Mouse (Mus musculus) gastrocnemius, postnatal 36 days (tissue): ENCODE measurements around the gene Mettl7a1. TPM values are rescaled to one million over a fixed set of nuclear protein-coding genes. Genes with fewer than 3 reads are reported as not detected.
"Not testable (repeated sequence)": the region's sequence is repeated elsewhere in the genome, so short reads cannot be mapped to it uniquely, and the experiment has no call there.

ENCODE experiments used
- DNase-seq, 2 experiments: peaks; one replicate each; pipeline ENCODE4 v3.0.0; 2022
- intact Hi-C: fragments of 180-260 bp; cut with DNase I; formaldehyde crosslinking; loops from one replicate; pipeline ENCODE4 v1.15.1; 2025
- total RNA-seq, 2 experiments: library from RNA; stranded (reverse); gene quantifications; 2 replicates each; pipeline ENCODE4 v1.2.3; 2021

Mettl7a1 gene
- total RNA-seq, 2 experiments from 2014 or later: 27.9 to 31.9 TPM

DNA sequence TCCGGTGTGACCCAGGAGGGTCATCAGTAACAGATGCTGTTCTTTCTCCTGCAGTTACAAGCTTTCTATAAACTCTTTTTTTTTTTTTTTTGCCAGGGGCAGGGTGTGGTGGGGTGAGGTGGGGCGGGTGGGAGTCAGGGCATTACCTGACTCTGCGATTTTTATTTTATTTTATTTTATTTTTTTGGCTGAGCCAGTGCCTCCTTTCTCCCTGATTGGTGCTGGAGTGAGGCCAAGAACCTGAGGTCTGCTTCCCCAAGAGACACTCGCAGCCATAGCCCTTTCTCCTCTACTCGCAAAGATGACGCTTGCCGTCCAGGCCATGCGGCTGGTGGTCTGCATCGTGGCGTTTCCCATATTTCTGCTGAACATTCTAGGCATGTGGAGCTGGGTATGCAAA, 30.7 kb downstream of the Mettl7a1 start, which contains the start of gene Mettl7a3:
Gene Mettl7a3, plus strand, starts transcription at position 301 of the 400 bp plus-strand sequence.
- intact Hi-C loops: no loop called here
- DNase-seq: no peak

DNA sequence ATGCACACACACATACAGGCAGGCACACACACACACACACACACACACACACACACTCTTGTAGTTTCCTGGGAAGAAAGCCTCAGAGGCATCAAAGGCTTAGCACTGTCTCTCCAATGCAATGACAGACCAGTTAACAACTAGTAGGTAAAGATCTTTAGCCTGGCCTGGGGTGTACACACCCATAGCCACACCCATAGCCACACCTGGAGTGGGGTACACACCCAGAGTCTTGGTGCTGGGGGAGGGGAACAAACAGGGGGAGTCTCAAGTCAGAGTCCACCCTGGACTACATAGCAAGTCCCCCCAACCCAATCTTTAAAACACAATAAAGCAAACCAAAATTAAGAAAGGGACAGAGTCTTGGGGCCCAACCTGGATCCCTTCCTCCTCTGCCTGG, 33.4 kb downstream of the Mettl7a1 start:
- intact Hi-C loops: not testable (repeated sequence)

DNA sequence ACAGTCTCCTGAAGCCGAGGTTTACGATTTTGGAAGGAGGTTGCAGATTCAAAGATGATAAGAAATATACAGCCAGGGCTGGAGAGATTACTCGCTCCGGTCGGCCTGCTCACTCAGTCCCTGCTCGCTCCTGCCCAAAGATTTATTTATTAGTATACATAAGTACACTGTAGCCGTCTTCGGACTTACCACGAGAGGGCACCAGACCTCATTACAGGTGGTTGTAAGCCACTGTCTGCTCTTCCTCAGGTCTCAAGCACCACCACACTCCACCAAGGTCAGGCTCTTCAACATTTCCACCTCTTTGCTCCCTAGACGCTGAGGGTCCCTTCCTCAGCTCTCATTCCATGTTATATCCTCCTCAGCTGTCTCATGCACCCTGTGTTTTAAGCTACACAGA, 33.9 kb downstream of the Mettl7a1 start:
- peak in 1 of 2 experiments; percentile 49 for DNase-seq
- intact Hi-C loops: not testable (repeated sequence)

More for the DNA sequence above, 33.4 kb downstream of the Mettl7a1 start:
- not testable (repeated sequence) for DNase-seq

DNA sequence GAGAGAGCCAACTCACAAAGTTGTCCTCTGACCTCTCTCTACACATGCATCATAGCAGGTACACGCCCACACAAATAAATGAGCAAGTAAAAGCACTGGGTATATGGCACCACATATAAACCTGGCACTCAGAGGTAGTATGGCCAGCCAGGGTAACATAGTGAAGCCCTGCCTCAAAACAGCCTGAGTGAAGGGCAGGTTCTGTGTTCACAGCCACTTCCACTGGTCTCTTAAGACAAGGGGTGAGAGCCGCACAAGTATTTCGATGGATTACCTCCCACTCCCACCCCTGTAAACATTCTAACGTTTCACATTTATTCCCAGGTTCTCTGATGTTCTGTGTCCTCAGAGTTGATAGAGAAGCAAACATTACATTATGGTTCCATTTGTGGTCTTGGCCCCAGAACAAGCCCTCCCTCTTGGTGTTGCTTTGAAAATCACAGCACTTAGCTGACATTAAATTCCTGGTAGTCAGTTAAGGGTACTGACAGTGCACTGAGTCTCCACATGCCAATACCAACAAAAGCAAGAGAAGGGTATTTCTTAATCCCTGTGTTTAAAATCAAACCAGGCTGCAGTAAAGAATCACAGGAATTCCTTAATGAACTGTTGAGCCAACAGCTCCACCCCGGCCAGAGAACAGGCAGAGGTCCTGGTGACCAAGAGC, 37.5 kb downstream of the Mettl7a1 start:
- DNase-seq, intact Hi-C loops: not testable (repeated sequence)

DNA sequence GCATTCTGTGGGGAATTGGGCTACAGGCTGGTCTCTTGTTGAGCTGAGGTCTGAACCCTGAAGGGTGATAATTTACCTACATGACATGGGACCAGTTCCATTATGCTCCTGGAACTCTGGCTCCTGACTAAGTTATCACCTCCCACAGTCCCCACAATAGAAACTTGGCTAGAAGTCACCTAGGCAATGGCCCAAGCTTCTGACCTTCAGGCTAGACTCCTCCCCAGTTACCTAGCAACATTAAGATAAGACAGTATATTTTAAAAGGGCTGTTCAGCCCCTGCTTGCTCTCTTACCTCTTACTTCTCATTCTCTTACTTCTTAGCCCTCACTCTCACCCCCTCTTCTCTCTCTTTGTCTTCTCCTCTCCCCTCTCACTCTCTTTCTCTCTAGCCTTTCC, 41.5 kb downstream of the Mettl7a1 start:
- intact Hi-C loops: no loop called here
- DNase-seq: no peak

DNA sequence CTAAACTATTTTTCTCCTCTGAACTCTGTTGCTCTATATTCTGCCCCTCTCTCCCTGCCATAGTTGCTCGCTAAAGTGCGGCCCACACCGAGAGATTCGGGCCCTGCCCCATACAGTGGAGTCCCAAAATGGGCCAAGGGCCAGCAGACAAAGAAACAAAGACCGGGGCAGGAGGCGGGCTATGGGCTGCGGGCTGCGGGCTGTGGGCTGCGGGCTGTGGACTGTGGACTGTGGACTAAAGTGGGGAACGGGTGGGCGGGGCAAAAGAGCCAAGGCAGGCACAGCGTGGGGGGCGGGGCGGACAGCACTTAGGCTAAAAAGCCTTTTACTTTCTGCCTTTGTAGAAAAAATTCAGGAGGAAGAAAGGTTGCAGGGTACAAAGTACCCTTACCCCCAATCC, 42.8 kb downstream of the Mettl7a1 start:
- intact Hi-C loops: no loop called here
- DNase-seq: no peak

DNA sequence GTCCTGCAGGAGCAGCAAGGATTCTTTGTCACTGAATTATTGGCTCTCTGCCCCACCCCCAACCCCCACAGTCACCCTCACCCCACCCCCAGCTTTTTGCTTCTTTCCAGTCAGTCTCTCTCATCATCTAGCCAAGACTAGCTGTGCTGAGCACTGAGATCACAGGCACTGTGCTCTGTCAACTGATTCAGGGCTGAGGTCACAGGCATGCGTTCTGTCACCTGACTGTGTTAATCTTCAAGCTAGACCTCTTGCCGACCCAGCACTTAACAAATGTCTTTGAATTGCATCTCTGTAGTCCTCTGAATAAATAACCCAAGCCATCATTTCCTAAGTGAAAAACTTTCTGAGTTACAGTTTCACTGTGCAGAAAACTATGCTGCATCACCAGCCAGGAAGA, 45.6 kb downstream of the Mettl7a1 start:
- intact Hi-C loops: no loop called here
- no peak for DNase-seq

DNA sequence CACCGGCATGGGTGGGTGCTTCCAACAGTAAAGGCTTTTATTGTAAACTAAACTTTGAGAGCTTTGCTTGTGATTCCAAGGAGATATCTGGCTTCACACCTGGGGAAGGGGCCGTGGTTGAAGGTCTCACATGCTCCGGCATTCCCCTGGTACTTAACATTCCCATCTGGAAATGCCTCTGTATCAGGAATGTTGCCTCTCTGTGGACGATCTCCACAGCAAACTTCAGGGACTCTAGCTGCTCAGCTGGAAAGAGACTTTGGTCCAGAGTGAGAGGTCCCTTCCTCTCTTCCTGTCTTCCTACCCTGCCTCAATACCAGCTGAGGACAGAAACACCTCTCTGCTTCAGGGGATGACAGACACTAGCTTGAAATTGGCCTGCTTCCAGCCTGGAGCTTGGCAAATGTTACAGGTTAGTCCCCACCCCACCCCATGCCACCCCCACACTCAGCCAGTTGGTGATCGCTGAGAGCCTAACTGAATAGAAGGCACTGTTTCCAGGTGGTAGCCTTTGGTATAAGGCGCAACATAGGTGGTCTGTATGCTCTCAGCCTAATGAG, 47.6 kb downstream of the Mettl7a1 start:
- no peak for DNase-seq
- intact Hi-C loops: no loop called here

DNA sequence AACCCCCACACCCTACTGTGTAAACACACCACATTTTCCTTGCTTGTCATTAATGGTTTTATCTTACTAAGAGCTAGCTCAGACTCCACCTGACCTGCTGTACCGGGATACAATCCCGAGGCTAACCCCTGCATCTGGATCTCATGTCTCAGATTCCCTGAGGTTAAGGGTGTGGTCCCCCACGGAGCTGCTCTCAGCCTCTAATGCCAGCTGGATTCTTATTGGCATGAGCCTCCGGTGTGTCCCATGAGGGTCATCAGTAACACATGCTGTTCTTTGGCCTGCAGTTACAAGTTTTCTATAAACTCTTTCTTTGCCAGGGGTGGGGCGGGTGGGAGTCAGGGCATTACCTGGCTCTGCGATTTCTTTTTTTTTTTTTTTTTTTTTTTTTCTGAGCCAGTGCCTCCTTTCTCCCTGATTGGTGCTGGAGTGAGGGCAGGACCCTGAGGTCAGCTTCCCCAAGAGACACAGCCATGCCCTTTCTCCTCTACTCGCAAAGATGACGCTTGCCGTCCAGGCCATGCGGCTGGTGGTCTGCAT, 48.8 kb downstream of the Mettl7a1 start, which contains the start of the genes Methig1 and Mettl7a2:
Gene Methig1, plus strand, starts transcription at position 439 of the 540 bp plus-strand sequence.
Gene Mettl7a2, plus strand, starts transcription at position 490 of the 540 bp plus-strand sequence.
- intact Hi-C loops: no loop called here

DNA sequence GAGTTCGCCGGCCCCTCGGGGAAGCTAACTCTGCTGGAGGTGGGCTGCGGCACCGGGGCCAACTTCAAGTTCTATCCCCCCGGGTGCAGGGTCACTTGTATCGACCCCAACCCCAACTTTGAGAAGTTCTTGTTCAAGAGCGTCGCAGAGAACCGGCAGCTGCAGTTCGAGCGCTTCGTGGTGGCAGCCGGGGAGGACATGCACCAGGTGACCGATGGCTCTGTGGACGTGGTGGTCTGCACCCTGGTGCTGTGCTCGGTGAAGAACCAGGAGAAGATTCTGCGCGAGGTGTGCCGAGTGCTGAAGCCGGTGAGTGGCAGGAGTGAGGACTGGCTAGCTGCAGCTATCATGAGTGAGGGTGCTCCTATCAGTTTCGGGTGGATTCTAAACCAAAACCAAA, 49.5 kb downstream of the Mettl7a1 start:
- DNase-seq, intact Hi-C loops: not testable (repeated sequence)

More for the DNA sequence above, 48.8 kb downstream of the Mettl7a1 start, which contains the start of the genes Methig1 and Mettl7a2:
- DNase-seq: no peak

DNA sequence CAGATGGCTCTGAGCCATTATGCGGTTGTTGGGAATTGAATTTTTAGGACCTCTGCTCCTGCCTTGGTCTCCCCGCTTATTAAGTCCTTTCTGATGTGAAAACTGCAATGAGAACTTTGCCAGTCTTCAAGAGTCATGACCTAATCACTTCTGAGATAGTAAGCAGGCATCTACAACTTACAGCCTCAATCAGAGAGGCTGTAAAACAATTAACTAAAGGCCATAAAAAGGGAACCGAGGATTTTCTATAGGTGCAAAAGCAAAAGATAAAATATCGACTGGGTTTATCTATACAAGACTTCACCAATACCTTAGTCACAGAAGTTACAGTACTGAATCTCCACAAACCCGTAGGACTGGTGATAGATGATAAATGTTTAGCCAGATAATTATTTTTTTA, 51.9 kb downstream of the Mettl7a1 start:
- DNase-seq: no peak
- intact Hi-C loops: no loop called here

DNA sequence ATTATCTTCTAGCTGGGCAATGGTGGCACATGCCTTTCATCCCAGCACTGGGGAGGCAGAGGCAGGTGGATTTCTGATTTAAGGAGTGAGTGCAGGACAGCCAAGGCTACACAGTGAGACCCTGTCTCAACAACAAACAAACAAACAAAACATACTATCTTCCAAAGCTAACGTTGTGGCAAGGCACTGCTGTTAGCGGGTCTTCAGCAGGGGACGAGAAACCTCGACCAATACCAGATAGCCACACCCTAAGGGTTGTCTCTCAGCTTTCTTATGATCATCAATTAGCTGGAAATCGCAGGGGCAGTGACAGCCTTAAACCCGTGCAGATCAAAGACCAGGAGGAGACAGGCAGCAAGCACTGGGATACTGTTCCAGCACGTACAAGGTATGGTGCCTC, 60.3 kb downstream of the Mettl7a1 start, which contains the start of gene Higd1c:
Gene Higd1c, plus strand, starts transcription at position 301 of the 400 bp plus-strand sequence.
- intact Hi-C loops: no loop called here
- DNase-seq: no peak

DNA sequence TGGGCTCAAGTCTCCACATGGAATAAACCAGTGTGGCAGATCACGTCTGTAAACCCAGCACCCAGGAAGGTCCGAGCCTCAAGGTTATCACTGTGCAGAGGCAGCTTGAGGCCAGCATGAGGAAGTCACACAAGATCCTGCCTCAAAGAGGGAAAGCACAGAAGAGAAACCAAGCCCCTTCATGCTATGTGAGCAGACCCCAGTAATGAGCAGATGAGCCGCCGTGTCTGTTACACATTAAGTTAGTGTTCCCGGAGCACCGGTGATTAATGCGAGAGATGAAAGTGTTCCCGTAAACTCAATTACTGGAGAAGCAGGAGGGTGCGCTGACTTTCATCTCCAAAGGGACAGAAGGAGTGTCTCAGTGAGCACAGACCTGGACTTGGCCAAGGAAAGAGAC, 62.0 kb downstream of the Mettl7a1 start:
- intact Hi-C loops, DNase-seq: not testable (repeated sequence)

DNA sequence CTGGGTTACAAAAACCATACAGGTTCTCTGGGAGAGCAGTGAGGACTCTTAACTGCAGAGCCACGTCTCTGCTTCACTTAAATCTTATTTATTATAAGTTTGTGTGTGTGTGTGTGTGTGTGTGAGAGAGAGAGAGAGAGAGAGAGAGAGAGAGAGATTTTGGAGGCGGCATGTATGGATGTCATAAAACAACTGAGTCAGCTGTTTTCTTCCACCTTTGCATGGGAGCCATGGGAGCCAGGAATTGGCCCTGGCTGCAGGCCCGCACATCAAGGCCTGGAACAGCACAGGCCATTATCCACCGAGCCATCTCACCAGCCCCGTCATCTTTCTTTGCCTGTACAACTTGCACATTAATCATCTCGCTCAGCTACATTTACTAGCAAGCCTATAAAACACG, 63.2 kb downstream of the Mettl7a1 start:
- intact Hi-C loops: no loop called here
- no peak for DNase-seq

DNA sequence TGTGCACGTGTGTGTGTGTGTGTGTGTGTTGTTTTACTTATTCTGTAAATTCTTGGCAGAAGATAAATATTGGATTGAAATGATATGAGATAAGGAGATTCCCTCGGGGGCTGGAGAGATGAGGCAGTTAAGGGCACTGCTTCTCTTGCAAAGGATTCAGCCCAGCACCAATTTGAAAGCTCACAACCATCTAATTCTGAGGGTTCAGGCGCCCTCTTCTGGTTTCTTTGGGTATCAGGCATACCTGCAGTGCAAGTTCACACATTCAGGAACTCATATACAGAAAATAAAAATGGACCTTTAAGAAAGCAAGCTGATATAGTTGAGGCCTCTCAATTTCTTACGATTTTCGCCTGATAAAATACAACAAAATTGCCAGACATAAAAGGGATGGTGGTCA, 71.1 kb downstream of the Mettl7a1 start:
- intact Hi-C loops: no loop called here
- DNase-seq: peak in 1 of 2 experiments; percentile 57

DNA sequence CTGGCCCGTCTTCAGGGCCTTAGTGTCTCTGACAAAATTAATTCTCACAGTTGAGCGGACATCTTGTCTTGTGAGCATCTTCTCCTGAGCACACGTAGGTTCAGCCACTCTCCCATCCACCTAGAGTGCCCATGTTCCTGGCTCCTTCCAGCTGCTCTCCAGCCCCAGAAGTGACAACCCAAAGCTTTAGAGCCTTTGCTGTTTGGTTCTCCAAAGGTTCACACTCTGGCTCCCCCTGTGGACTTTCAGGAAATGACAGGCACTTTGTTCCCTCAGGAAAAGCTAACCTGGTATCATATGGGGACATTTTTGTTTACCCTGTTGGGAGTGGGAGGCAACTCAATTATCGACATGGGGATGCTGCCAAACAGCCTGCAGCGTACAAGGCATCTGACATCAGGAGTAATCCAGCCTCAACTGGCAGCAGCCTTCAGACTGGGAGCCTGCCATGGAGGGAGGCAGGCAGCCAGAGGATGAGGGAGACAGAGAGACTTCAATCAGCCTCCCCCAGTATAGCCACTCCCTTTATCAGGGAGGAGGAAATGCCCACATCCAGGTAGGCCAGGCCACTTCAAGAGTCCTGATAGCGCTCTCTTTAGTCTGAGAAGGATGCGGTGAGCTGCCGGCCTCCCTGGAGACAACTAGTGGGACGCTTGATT, 74.0 kb downstream of the Mettl7a1 start:
- intact Hi-C loops, DNase-seq: not testable (repeated sequence)

Other genes with a start within 250 kb of the Mettl7a1 start
- gene Atf1, start 76.3 kb upstream of the Mettl7a1 start, total RNA-seq: 10 to 100 TPM; 36.7 to 47.1 TPM
- gene Tmprss12, start 23.3 kb upstream of the Mettl7a1 start, total RNA-seq: not detected
- gene Mettl7a3, start 30.8 kb downstream of the Mettl7a1 start, total RNA-seq: under 1 TPM; 0.17 to 0.33 TPM
- gene Methig1, start 49.0 kb downstream of the Mettl7a1 start, total RNA-seq: not detected
- gene Mettl7a2, start 49.1 kb downstream of the Mettl7a1 start, total RNA-seq: under 1 TPM; 0.20 to 0.25 TPM
- not detected for gene Higd1c, start 60.4 kb downstream of the Mettl7a1 start, total RNA-seq
- gene Gm5475, start 118.0 kb downstream of the Mettl7a1 start, total RNA-seq: not detected
- gene Slc11a2, start 120.9 kb downstream of the Mettl7a1 start, total RNA-seq: 10 to 100 TPM; 37.5 to 48.9 TPM
- gene Letmd1, start 164.9 kb downstream of the Mettl7a1 start, total RNA-seq: 1 to 10 TPM; 8.0 to 9.3 TPM
- gene Csrnp2, start 191.3 kb downstream of the Mettl7a1 start, total RNA-seq: 1 to 10 TPM; 2.3 to 2.5 TPM
- 10 to 100 TPM in 1 of 2 experiments, 1 to 10 TPM in 1; 9.2 to 10.8 TPM for gene Tfcp2, start 247.9 kb downstream of the Mettl7a1 start, total RNA-seq